Mouse (Mus musculus): Measurements from ENCODE around the gene Efl1. TPM values are rescaled to one million over a fixed set of nuclear protein-coding genes. Genes with fewer than 3 reads are reported as not detected.
"Not testable (repeated sequence)": the region's sequence is repeated elsewhere in the genome, so short reads cannot be mapped to it uniquely, and the experiment has no call there.

Efl1 gene
- polyA plus RNA-seq, 1 experiment = 5.8 TPM

DNA sequence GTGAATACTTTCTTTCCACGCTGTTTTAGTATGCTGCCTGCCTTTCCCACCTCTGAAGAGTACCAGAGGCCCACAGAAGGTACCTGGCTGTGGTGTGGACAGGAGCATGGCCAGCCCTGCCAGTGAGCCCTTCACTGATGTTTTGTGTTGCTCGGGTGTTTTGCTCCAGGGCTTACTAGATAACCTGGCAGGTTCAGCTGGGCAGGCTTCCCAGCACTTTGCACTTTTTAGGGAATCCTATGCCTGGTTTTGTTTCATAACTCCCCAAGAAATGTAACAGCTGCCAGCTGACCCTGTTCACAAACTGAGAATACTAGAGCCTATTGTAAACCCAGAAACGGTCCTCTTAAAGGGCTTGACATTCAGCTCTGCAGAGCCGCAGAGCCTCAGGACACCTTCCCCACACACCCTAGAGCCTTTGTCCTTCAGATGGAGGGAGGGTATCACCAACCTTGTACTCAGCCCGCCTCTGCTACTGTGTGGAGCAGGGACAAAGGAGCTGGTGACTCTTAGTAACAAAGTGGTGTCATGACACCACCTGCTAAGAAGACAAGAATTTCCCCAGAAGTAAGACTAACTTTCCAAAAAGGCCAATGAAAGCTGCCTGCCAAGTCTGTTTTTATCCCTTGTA lies 76.7 kb downstream of the Efl1 start:
- no peaks in the 10 kb centered on the region for H3K27me3 ChIP-seq (replicated peaks; ENCODE audit: control insufficient read depth, insufficient read depth, low read length)
- DNase-seq = peak; percentile 11
- H3K36me3 ChIP-seq (ENCODE audit: control insufficient read depth, insufficient read depth, low read length) = no peaks in the 10 kb centered on the region
- 74% methylated on average over 5 of the region's 5 CpGs for WGBS
- no peak overlapping the region for H3K4me3 ChIP-seq (ENCODE audit: insufficient read depth, low read depth, low read length)
- no peak overlapping the region for H3K27ac ChIP-seq (ENCODE audit: insufficient read depth, low read depth, low read length)
- H3K4me1 ChIP-seq (ENCODE audit: control insufficient read depth, insufficient read depth, low read length) = no peaks in the 10 kb centered on the region
- no peak for TF ChIP-seq CTCF (conservative IDR thresholded peaks at IDR 0.05; ENCODE audit: insufficient read depth, insufficient read length, low read depth, low read length)
- no peak for TF ChIP-seq POLR2A (IDR thresholded peaks at IDR 0.05; ENCODE audit: low read depth, low read length)

DNA sequence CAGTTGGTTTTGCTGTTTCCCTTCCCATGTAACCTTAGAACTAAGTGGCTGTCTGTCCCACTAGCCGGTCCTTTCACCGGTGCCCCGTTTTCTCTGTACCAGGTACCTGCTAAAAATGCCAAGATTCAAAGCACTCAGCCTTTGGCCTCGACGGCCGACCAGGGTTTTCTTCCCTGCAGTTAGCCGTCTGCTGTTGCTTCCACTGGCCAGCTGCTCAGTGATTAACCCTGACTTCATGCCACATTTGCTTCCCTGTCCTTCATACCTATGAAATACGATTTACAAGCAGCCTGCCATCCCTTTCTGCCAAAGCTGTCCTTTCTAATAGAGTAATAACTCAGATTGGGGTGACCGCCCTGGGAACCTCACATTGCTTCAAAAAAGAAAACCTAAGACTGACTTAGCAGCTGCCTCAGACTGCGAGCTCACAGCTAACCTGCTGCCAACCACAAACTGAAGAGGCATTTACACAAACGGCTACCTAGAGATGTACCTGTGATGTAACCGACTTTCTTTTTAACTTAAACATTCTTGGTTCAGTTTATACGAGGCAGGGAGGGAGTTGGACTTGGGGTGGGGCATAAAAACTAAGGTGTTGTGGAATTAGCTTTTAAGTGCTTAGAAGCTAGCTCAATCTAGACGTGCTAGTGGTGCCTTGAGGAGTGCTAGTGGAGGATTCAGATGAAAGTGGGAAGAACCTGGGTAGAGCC lies 77.5 kb downstream of the Efl1 start:
- Histone ChIP-seq H3K4me1 (ENCODE audit: control insufficient read depth, insufficient read depth, low read length) (no peaks in the 10 kb centered on the region; the same call in 1 of the 2 replicates), H3K36me3 (ENCODE audit: control insufficient read depth, insufficient read depth, low read length) (no peaks in the 10 kb centered on the region), H3K27me3 (replicated peaks; ENCODE audit: control insufficient read depth, insufficient read depth, low read length) (no peaks in the 10 kb centered on the region), H3K27ac (ENCODE audit: insufficient read depth, low read depth, low read length) (no peak overlapping the region), H3K4me3 (ENCODE audit: insufficient read depth, low read depth, low read length) (no peak overlapping the region)
- no peak for DNase-seq
- no peak for TF ChIP-seq POLR2A (IDR thresholded peaks at IDR 0.05; ENCODE audit: low read depth, low read length)
- no peak for TF ChIP-seq CTCF (conservative IDR thresholded peaks at IDR 0.05; ENCODE audit: insufficient read depth, insufficient read length, low read depth, low read length)
- 59% methylated on average over 14 of the region's 14 CpGs for WGBS

DNA sequence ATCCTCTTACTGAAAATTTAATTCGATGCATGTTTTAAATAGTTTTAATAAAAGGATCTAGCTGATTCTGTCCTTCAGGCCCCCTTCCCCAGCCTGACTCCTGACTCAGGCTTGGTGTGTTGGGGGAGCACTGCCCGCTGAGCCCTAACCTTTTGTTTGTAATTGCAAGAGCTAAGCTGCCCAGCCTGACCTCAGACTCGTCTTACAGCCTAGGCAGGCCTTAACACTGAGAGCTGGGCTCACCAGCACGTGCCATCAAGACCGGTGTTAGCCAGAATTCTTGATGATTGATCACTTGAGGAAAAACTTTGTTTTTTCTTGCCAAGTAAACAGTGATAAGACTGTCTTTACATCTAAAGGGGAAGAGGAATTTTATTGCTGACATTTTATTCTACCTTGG lies 78.7 kb downstream of the Efl1 start:
- H3K36me3 ChIP-seq (ENCODE audit: control insufficient read depth, insufficient read depth, low read length) = no peaks in the 10 kb centered on the region
- no peak for TF ChIP-seq CTCF (conservative IDR thresholded peaks at IDR 0.05; ENCODE audit: insufficient read depth, insufficient read length, low read depth, low read length)
- no peak for TF ChIP-seq POLR2A (IDR thresholded peaks at IDR 0.05; ENCODE audit: low read depth, low read length)
- DNase-seq = no peak
- no peaks in the 10 kb centered on the region for H3K27me3 ChIP-seq (replicated peaks; ENCODE audit: control insufficient read depth, insufficient read depth, low read length)
- H3K4me3 ChIP-seq (ENCODE audit: insufficient read depth, low read depth, low read length) = no peak overlapping the region
- 64% methylated on average over 5 of the region's 5 CpGs for WGBS
- H3K4me1 ChIP-seq (ENCODE audit: control insufficient read depth, insufficient read depth, low read length) = no peaks in the 10 kb centered on the region; the same call in 1 of the 2 replicates
- no peak overlapping the region for H3K27ac ChIP-seq (ENCODE audit: insufficient read depth, low read depth, low read length)

DNA sequence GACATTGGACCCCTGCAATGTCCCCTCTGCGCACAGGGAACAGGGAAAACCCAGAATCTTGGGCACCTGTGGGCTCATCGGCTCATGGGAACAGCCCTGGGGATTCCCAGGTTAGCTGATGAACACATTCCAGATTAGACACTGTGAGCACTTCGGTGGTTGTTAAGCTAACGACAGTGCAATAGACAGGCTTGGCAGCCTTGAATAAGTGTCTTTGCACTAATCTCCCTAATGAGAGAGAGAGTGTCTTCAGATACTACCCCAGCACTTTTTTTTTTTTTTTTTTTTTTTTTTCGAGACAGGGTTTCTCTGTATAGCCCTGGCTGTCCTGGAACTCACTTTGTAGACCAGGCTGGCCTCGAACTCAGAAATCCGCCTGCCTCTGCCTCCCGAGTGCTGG lies 80.6 kb downstream of the Efl1 start:
- WGBS = 98% methylated on average over 7 of the region's 8 CpGs
- not testable (repeated sequence) for H3K27me3 ChIP-seq (replicated peaks; ENCODE audit: control insufficient read depth, insufficient read depth, low read length)

DNA sequence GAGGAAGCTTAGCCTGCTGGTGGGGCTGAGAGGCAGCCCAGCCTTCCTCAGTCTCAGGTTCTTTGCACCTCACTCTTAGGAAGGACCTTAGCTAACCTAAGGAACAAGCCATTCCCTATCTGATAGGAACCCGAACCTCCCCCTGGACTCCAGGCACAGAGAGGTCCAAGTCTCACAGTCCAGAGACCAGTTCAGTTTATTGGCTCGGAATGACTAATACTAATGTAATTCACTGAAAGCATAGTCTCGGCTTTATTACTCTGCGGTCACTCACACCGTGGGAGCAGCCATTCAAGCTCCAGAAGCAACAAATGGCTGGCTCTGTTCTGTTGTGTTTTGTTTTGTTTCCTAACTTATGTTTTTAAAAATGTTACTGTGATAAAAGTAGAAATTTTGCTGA lies 84.7 kb downstream of the Efl1 start:
- Histone ChIP-seq H3K4me3 (ENCODE audit: insufficient read depth, low read depth, low read length) (no peak overlapping the region), H3K27ac (ENCODE audit: insufficient read depth, low read depth, low read length) (no peak overlapping the region), H3K27me3 (replicated peaks; ENCODE audit: control insufficient read depth, insufficient read depth, low read length) (no peaks in the 10 kb centered on the region), H3K4me1 (ENCODE audit: control insufficient read depth, insufficient read depth, low read length) (no peaks in the 10 kb centered on the region; the same call in 1 of the 2 replicates), H3K36me3 (ENCODE audit: control insufficient read depth, insufficient read depth, low read length) (no peaks in the 10 kb centered on the region)
- 42% methylated on average over 5 of the region's 5 CpGs for WGBS
- TF ChIP-seq POLR2A (IDR thresholded peaks at IDR 0.05; ENCODE audit: low read depth, low read length) (no peak), CTCF (conservative IDR thresholded peaks at IDR 0.05; ENCODE audit: insufficient read depth, insufficient read length, low read depth, low read length) (no peak)
- no peak for DNase-seq

More for the DNA sequence above, 80.6 kb downstream of the Efl1 start:
- H3K27ac ChIP-seq (ENCODE audit: insufficient read depth, low read depth, low read length); H3K36me3 ChIP-seq (ENCODE audit: control insufficient read depth, insufficient read depth, low read length); H3K4me3 ChIP-seq (ENCODE audit: insufficient read depth, low read depth, low read length); H3K4me1 ChIP-seq (ENCODE audit: control insufficient read depth, insufficient read depth, low read length); DNase-seq: not testable (repeated sequence)

DNA sequence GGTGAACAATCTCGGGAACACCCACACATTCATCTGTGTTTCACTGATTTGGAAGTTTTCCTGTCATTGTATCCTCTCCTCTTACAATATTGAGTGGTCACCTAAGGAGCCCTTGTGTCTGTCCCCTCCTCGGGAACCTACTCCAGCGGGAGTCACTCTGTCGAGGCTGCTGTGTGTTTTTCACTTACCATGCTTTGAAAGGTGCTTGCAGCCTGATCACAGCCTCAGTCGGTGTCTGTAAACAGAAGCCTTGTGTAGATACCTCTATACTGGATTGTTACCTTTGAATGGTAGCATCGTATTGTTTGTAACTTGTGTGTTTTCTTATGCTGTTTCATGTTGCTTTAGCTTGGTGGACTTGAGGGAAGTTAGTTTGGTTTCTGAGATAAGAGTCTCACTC lies 85.6 kb downstream of the Efl1 start:
- no peak overlapping the region for H3K27ac ChIP-seq (ENCODE audit: insufficient read depth, low read depth, low read length)
- no peak for TF ChIP-seq CTCF (conservative IDR thresholded peaks at IDR 0.05; ENCODE audit: insufficient read depth, insufficient read length, low read depth, low read length)
- no peak for TF ChIP-seq POLR2A (IDR thresholded peaks at IDR 0.05; ENCODE audit: low read depth, low read length)
- DNase-seq = no peak
- no peaks in the 10 kb centered on the region for H3K27me3 ChIP-seq (replicated peaks; ENCODE audit: control insufficient read depth, insufficient read depth, low read length)
- 69% methylated on average over 6 of the region's 6 CpGs for WGBS
- H3K4me3 ChIP-seq (ENCODE audit: insufficient read depth, low read depth, low read length) = no peak overlapping the region
- H3K4me1 ChIP-seq (ENCODE audit: control insufficient read depth, insufficient read depth, low read length) = no peaks in the 10 kb centered on the region; the same call in 1 of the 2 replicates
- no peaks in the 10 kb centered on the region for H3K36me3 ChIP-seq (ENCODE audit: control insufficient read depth, insufficient read depth, low read length)

- no peak overlapping the region for H3K27ac ChIP-seq (ENCODE audit: insufficient read depth, low read depth, low read length)
- no peaks in the 10 kb centered on the region for H3K36me3 ChIP-seq (ENCODE audit: control insufficient read depth, insufficient read depth, low read length)
- DNase-seq = no peak
- WGBS = 93% methylated on average over 3 of the region's 3 CpGs
- TF ChIP-seq POLR2A (IDR thresholded peaks at IDR 0.05; ENCODE audit: low read depth, low read length) (no peak), CTCF (conservative IDR thresholded peaks at IDR 0.05; ENCODE audit: insufficient read depth, insufficient read length, low read depth, low read length) (no peak)
- no peak overlapping the region for H3K4me3 ChIP-seq (ENCODE audit: insufficient read depth, low read depth, low read length)
- no peaks in the 10 kb centered on the region for H3K27me3 ChIP-seq (replicated peaks; ENCODE audit: control insufficient read depth, insufficient read depth, low read length)
- no peaks in the 10 kb centered on the region; the same call in 1 of the 2 replicates for H3K4me1 ChIP-seq (ENCODE audit: control insufficient read depth, insufficient read depth, low read length)
Observed at GRCm38 (mm10) chr7:82734748-82735600, 86.6 kb downstream of the Efl1 start.
